Mouse (Mus musculus) heart, postnatal 25 days (tissue): ENCODE data around the gene Igdcc3. TPM values are rescaled to one million over a fixed set of nuclear protein-coding genes. Genes with fewer than 3 reads are reported as not detected.
"Not testable (repeated sequence)": the region's sequence is repeated elsewhere in the genome, so short reads cannot be mapped to it uniquely, and the experiment has no call there.

Experiments
- DNase-seq: peaks from one replicate; pipeline ENCODE4 v3.0.0; 2022; ENCODE audit warnings: low spot score
- intact Hi-C: fragments of 180-260 bp; cut with DNase I; formaldehyde crosslinking; loops from one replicate; pipeline ENCODE4 v1.15.1; 2025
- total RNA-seq, 2 experiments: library from RNA; stranded (reverse); gene quantifications; 2 replicates each; pipeline ENCODE4 v1.2.3; 2021

The Igdcc3 gene
- total RNA-seq, 2 experiments from 2014 or later, result 0.08 TPM; not detected in 1

DNA sequence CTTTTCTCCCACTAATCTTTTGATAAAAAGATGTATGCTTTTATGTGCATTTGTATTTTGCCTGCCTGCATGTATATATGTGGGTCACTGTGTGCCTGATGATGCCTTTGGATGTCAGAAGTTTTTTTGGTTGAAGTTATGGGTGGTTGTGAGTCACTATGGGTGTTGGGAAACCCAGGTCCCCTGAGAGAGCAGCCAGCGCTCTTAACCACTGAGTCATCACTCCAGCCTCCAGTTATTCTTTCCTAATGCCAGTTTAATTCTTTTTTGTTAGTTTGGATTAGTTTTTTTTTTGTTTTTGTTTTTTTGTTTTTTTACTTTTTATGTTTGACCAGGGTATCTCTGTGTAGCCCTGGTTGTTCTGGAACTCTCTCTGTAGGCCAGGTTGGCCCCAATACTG is 59.6 kb downstream of the Igdcc3 start:
- intact Hi-C loops, result loop anchor here (2.0 kb wide), 1 partner anchor 82 kb away; no protein-coding TSS in a partner anchor
- peak; percentile 44 for DNase-seq

DNA sequence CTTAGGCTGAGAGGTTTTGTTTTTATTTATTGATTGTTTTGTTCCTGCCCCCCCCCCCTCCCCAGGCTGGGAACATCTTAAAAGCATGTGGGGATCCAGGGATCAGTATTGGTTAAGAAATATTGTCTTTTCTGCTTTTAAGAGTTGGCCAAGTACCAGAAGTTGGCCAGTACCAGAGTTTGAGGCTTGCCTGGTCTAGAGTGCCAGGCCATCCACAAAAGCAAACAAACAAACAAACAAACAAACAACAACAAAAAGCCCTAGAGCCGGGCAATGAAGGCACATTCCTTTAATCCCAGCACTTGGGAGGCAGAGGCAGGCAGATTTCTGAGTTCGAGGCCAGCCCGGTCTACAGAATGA is 60.0 kb downstream of the Igdcc3 start:
- DNase-seq, result no peak
- intact Hi-C loops, result loop anchor here (2.0 kb wide), 1 partner anchor 82 kb away; no protein-coding TSS in a partner anchor

DNA sequence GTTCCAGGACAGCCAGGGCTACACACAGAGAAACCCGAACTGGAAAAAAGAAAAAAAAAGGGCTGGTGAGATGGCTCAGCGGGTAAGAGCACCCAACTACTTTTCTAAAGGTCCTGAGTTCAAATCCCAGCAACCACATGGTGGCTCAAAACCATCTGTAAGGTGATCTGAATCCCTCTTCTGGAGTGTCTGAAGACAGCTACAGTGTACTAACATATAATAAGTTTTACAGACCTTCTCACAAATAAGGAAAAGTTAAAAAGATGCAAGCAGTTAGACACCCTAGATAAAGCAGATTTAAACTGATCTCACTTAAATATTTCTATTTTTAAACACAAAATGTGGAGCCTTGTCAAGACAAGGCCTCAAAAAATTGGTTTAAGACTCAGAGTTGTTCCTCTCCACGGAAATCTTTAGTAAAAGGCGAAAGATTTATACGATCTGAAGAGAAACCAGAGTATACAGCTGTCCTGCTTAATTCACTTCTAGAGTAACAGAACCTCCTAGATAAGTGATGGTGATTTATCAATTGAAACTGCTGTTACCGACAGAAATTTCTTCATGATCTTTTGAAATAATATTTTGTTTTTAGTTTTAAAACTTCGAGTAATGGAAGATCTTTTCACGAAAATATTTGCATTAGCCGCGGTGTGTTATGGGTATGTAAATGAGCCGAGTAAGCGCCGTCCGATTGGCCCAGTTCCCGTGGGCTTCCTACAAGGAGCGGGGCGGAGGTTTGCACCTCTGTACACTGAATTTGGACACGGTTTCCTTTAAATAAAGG is 60.6 kb downstream of the Igdcc3 start:
- peak; percentile 59 for DNase-seq
- intact Hi-C loops, result loop anchor here (2.0 kb wide), 1 partner anchor 81 kb away; no protein-coding TSS in a partner anchor

DNA sequence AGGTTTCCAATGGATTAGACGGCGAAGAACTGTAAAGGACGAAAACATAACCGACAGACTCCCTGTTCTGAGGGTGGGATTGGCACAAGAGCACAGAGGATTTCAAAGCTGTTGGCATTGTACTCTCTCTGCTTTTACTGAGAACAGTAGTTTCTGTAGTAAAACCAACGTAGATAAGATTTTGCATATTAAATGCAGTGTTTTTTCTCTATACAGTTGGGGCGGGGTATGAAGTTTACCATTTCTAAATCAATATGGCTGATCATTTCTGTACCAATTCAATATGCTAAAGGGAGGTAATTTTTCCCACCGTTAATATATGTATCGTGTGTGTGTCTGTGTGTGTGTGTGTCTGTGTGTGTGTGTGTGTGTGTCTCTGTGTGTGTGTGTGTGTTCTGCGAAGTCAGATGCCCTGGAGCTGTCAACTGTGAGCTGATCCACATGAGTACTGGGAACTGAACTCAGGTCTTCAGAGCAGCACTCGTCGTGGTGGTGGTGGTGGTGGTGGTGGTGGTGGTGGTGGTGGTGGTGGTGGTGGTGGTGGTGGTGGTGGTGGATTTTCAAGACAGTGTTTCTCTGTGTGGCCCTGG is 61.3 kb downstream of the Igdcc3 start:
- intact Hi-C loops, result no loop called here
- DNase-seq, result no peak

DNA sequence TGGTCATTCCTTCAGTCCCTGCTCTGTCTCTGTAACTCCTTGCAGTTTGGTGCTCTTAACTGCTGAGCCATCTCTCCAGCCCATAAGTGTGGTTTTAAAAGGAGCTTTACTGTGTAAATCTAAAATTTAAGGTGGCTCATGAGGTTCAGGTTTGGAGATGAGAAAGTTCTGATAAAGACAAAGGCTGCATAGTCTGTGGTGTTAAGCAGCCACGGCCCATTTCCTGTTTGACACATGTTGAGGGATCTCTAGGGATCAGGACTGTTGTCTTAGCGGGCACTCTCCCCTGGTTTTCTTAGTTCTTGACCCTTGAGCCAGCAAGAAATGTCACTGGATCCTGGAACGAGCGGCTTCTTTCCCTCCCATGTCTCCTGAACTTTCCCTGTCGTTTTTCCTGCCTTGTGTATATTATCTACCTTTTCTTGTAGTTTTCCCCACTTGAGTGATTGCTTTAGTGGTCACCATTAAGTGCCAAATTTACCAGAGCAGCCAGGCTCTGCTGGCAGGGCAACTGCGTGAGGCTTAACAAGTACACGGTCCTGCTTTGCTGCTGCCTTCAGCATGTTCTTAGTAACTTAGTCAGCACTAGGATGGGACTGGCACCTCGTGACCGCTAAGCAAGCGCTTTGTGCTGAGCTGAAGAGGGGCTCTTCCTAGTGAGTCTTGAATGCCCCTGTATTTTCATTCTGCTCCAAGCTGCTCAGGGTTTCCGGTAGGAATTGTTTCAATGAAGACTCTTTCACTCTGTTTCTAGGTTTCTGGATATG is 64.2 kb downstream of the Igdcc3 start:
- DNase-seq, result no peak
- intact Hi-C loops, result no loop called here

DNA sequence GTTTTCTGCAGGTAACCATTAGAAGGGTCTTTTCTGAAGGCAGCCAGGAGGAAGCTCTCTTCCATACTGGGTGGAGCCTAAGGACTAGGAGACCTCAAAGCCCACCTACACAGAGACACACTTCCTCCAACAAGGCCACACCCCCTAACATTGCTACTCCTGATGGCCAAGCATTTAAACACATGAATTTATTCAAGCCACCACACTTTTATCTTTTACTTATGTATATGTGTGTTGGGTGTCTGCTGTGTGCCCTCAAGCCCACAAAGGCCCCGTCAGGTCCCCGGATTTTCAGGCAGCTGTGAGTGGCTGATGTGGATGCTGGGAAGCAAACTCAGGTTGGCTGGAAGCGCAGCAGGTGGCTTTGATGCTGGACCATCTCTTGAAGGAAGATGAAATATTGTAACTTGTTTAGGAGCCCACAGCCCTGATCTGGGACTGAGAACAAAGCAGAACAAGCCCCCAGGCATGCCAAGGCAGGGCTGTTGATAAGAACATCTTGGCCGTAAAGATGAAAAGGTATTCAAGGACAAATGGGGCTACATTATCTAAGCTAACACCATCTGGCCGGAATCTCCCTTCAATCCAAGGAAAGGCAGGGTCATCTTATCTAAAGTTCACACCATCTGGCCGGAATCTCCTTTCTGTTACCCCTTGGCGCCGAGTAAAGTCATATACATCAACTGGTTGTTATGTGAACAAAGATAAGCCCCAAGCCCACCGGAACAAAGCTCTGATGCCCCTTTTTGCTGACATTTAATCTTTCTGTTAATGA is 66.2 kb downstream of the Igdcc3 start:
- intact Hi-C loops, DNase-seq: not testable (repeated sequence)

DNA sequence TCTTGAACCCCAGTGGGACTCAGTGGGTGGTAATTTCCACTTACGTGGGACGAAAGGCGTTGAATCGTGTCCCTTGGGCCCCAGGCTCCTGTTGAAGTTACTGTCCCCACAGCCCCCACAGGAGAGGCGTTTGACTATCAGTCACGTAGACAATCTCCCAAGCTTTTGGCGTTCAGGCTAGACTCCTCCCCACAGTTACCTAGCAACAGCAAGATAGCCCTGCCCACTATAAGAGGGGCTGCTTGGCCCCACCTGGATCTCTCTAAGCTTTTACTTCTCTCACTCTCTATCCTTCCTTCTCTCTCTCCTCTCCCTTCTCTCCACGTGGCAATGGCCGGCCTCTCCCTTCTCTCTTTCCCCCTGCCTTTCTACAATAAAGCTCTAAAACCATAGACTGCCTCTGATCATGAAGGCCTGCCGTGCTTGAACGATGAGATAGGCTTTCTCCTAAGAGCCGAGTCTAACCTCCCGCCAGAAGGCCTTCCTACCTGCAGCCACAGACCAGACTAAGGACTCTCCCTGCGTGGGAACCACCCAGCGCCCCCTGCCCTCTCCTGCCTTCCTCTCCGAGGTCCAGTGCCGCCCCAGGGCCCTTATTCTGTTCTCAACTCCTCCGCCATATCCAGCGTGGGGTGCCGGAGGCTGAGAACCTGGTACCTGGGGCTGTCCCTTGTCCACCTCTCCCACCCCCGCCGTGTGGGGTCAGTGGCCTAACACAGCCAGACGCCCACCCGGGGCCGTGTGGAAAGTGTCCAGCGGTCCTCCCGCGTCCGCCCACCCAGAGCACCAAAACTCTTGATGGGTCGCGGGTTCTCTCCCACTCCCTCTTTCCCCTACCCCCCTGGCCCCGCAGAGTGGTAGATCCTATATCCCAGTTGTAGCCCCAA is 67.5 kb downstream of the Igdcc3 start:
- DNase-seq, result no peak
- intact Hi-C loops, result no loop called here

DNA sequence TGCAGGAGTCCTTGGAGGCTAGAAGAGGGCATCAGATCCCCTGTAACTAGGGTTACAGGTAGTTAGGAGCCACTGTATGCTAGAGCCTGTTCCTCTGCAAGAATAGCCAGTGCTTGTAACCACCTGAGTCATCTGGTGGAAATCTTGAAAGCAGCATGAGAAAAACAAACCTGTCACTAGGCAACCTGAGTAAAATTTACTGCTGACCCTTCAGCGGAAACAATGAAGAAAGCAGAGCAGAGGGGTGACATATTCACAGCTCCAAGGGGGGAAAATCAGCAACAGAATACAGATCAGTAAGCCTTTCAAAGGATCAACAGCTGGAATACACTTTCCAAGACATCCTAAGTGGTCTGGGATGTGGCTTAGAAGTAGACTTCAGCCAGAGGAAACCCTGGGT is 70.6 kb downstream of the Igdcc3 start:
- intact Hi-C loops, result no loop called here
- DNase-seq, result no peak

DNA sequence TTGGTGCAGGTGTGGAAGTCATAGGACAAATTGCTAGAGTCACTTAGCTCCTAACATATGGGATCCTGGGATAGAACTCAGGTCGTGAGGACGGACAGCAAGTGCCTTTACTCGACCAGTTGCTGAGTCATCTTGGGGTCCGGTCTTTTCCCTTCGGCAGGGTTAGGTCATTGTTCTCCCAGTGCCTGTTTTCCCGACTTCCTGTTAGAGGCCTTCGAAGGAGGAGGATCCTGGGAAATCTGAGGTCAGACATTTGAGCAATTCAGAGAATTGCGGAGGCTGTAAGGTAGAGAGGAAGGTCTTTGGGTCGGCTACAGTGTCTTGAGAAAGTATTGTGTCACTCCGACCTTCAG is 73.4 kb downstream of the Igdcc3 start:
- peak; percentile 20 for DNase-seq
- intact Hi-C loops, result loop anchor here (2.0 kb wide), 1 partner anchor 18 kb away; no protein-coding TSS in a partner anchor

DNA sequence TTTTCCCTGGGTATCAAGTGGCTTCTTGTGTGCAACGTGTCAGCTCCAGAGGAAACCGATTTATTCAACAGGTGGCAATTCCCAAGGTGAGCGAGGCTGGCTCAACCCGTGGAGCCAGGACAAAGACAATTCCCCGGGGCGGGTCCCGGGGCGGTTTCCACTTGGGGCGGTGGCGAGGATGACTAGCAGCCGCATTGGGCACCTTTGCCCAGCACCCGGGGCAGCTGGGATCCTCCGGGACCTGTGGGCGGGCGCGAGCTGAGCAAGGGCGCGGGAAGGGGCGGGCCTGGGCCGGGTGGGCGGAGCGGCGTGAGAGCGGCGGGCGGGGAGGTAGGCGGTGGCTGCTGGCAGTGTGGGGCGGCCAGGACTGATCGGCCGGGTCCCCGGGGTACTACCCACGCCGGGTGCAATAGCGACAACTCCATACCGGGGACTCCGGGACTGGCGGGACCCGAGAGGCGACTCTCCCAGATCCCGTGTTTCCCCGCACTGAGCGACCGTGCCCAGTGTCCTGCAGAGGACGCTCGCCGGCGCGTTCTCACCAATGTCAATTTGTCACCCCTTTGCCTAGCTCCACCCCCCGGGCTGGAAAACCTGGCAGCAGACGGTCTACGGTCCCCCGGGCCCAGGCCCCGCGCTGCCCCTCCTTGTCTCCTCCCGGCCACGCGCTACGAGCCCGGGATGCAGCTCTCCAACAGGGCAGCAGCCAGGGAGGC is 73.9 kb downstream of the Igdcc3 start:
- intact Hi-C loops, result loop anchor here (2.0 kb wide), 1 partner anchor 18 kb away; no protein-coding TSS in a partner anchor
- peak; percentile 78 for DNase-seq

DNA sequence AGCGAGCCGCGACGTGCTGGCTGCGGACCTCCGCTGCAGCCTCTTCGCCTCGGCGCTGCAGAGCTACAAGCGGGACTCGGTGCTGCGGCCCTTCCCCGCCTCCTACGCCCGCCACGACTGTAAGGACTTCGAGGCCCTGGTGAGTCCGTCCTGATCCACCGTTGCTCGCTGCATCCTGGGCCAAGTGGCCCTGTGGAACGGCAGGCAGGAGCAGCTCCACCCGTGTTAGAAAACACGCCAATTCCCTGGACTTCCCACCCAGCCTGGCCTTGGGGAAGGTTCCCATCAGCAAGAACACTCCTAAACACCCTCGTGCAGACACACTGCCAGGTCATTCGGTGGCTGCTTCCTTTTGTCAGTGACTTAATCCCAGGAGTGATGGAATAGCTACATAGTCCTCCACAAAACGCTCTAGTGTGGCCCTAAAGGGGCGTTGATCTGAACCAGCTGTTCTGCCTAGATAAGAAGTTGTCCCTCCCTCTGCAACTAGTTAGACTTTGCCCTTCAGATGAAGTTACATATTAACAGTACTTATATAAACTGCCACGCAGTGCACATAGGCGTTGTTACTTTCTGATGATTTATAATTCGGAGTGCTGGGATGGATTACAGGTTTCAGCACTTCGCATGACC is 74.6 kb downstream of the Igdcc3 start:
- intact Hi-C loops, result loop anchor here (2.0 kb wide), 1 partner anchor 19 kb away; no protein-coding TSS in a partner anchor
- peak; percentile 46 for DNase-seq

DNA sequence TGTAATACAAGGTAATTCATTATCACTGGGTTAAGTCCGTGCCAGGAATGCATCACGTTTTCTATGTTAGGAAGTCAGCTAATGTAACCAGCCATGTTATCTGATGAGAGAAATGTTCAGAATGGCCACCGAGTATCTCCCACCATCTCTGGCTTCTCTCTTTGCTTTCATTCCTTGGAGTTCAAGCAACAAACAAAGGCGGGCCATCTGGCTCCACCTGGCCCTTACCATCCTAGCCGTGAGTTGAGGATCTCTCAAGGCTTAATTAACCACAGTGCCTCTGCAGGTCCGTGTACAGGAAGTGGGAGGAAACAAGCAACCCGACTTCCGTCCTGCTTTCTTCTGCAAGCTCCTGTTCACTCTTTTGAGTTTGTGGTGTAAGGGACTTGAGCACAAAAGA is 76.0 kb downstream of the Igdcc3 start:
- intact Hi-C loops, result no loop called here

DNA sequence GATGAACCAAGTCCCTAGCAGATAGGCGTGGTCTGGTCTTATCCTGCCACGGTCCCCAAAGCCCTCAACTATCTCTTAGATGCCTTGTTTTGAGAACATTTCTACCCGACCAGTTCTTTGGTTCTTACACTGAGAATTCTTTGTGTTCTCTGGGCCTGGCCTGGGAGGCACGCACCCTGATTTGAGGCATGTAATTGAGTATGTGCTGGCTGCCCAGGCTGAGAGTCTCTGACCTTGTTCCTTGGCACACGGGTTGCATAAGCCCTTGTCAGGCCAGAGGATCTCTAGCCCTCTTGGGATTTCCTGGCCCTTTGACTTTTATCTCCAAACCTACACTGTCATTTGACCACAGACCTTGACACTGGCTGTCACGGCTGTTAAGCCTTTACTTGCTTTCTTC is 76.7 kb downstream of the Igdcc3 start:
- intact Hi-C loops, result no loop called here
- DNase-seq, result no peak

More for the DNA sequence above, 76.0 kb downstream of the Igdcc3 start:
- no peak for DNase-seq

DNA sequence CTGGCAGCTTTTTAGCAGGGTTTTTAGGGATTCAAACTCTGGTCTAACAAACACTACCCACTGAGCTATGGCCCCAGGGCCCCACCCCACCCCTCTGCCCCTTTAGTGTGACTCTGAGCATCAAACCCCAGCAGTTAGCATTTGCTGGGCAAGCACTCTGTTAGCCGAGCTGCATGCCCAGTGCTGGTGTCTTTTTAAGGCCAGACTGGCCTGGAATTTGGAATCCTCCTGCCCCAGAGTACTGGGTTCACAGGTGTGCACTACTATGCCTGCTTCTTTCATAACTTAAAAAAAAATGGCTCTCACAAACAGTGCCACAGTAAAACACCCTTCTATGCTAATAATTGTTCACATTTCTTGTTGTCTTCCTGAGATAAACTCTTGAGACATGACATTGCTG is 77.9 kb downstream of the Igdcc3 start:
- DNase-seq, result no peak
- intact Hi-C loops, result no loop called here

DNA sequence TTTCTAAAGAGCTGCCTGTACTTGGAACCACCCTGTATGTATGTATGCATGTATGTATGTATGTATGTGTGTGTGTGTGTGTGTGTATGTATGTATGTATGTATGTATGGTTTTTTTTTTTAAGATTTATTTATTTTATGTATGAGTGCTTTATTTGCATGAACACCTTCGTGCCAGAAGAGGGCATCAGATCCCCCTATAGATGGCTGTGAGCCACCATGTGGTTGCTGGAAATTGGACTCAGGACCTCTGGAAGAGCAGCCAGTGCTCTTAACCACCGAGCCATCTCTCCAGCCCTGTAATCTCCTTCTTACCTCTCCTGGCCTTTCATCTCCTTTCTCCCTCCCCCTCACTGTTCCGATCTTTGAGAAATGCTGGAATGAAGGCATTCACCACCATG is 79.4 kb downstream of the Igdcc3 start:
- intact Hi-C loops, DNase-seq: not testable (repeated sequence)

DNA sequence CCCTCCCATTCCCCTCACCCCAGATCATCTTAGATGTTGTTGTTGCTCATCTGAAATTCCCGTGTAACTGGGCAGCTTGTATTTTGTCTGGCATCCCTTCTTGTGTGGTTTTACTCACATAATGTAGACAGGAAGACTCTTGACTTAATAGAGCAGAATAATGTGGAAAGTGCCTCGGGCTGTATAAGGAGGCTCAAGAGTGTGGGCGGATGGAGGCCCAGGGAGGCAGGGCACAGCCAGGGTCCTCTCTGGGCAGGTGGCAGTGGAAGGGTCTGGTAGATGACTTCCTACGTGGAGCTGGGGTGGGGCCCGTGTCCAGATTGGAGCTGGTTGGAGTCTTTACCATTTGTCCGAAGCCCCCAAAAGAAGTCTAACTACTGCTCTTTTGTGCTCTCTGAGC is 82.9 kb downstream of the Igdcc3 start:
- no peak for DNase-seq
- intact Hi-C loops, result no loop called here

DNA sequence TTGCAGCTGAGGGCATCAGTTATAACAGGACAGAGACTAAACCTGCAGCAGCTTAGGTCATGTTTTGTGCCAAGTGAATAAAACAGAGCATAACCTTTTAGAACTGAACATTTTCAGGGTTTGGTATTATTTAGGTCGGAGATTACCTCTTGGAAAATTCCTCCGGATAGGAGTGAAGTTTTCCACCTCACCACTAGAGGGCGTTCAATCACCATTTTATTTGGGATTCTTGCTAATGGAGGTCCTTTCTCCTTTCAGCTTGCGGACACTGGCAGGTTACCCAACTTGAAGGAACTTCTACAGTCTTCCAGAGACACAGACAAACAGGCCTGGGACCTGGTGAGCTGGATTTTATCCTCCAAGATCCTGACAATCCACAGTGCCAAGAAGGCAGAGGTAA is 84.8 kb downstream of the Igdcc3 start:
- no peak for DNase-seq
- intact Hi-C loops, result loop anchor here (2.0 kb wide), 1 partner anchor 57 kb away; no protein-coding TSS in a partner anchor

DNA sequence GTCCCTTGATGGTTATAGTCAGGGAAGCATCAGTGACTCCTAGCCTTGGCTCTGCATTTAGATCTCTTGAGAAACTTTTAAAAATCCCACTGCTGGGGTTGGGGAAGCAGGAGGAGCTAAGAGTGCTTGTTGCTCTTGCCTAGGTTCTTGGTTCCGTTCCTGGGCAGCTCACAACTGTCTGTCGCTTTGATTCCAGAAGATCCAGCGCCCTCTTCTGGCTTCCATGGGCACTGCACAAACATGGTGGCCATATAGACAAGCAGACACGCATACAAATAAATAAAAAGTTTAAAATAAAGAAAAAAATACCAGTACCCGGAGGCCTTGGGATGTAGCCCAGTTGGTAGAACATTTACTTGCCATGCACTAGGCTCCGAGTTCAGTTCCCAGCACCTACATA is 89.3 kb downstream of the Igdcc3 start:
- intact Hi-C loops, result no loop called here
- no peak for DNase-seq
